Mouse (Mus musculus) forebrain, embryonic 14.5 days (tissue): Measurements from ENCODE around the gene Agpat3. TPM values are rescaled to one million over a fixed set of nuclear protein-coding genes. Genes with fewer than 3 reads are reported as not detected.

Experiments
- ATAC-seq: fragments of 200-750 bp; cut with Nextera tagmentation; 2 replicates; pipeline ENCODE4 v1.8.0; 2017; ENCODE audit warnings: mild to moderate bottlenecking, moderate library complexity
- DNase-seq: peaks from one replicate; pipeline ENCODE4 v3.0.0-alpha.2; 2015; ENCODE audit warnings: low spot score
- H3K27ac ChIP-seq: fragments of 300-500 bp; sonication (generic); 2 replicates; pipeline ENCODE4 v1.5.1; 2014; ENCODE audit warnings: low read depth, mild to moderate bottlenecking, control low read depth, low read length, moderate library complexity
- H3K27me3 ChIP-seq: fragments of 300-500 bp; sonication (generic); replicated peaks from 2 replicates; pipeline ENCODE4 v1.6.1; 2014; ENCODE audit warnings: low read length, control low read depth, mixed read lengths; ENCODE audit not compliant: control insufficient read depth, insufficient read depth
- H3K36me3 ChIP-seq: fragments of 300-500 bp; sonication (generic); 2 replicates; pipeline ENCODE4 v1.6.1; 2014; ENCODE audit warnings: low read length, control low read depth; ENCODE audit not compliant: control insufficient read depth, insufficient read depth
- H3K4me1 ChIP-seq: fragments of 300-500 bp; sonication (generic); 2 replicates; pipeline ENCODE4 v1.6.1; 2014; ENCODE audit warnings: antibody characterized with exemption, low read length, control low read depth; ENCODE audit not compliant: control insufficient read depth, insufficient read depth
- H3K4me2 ChIP-seq: fragments of 300-500 bp; sonication (generic); 2 replicates; pipeline ENCODE4 v1.6.1; 2014; ENCODE audit warnings: mild to moderate bottlenecking, control low read depth, low read length
- H3K4me3 ChIP-seq: fragments of 300-500 bp; sonication (generic); 2 replicates; pipeline ENCODE4 v1.5.1; 2014; ENCODE audit warnings: low read depth, low read length, control low read depth
- H3K9ac ChIP-seq: fragments of 300-500 bp; sonication (generic); 2 replicates; pipeline ENCODE4 v1.6.1; 2014; ENCODE audit warnings: mild to moderate bottlenecking, low read length, control low read depth, moderate library complexity
- H3K9me3 ChIP-seq: fragments of 300-500 bp; sonication (generic); replicated peaks from 2 replicates; pipeline ENCODE4 v1.6.1; 2016; ENCODE audit warnings: low read length, control low read depth, mixed read lengths; ENCODE audit not compliant: control insufficient read depth
- WGBS: fragments of 180-500 bp; shearing (Covaris S2); extraction: QIAGEN DNeasy Blood & Tissue Kit; methylation state at CpG from one replicate; pipeline ENCODE4 v1.1.7; 2014; 5-methylcytosine and 5-hydroxymethylcytosine counted together
- polyA plus RNA-seq: library from polyadenylated mRNA; unstranded; fragments of >200 nt; fragmentation: Nextera tagmentation; extraction: Ambion mirVana; gene quantifications from 2 replicates; pipeline ENCODE4 v1.2.1, GENCODE M21; 2014

Gene Agpat3
- 46.0 and 63.2 TPM in 2 replicates for polyA plus RNA-seq

GRCm38 (mm10) chr10:78351887-78352665 lies at the start of gene Agpat3:
Gene Agpat3, minus strand, starts transcription at chr10:78352489.
- peak within 1 kb of the TSS; percentile 98 for H3K9ac ChIP-seq
- WGBS: under 1% methylated on average over 91 of the region's 113 CpGs
- ATAC-seq: peak; percentile 82
- H3K4me1 ChIP-seq: peaks cover 14% of the 10 kb centered on the region
- H3K27me3 ChIP-seq: no peaks in the 10 kb centered on the region
- H3K4me2 ChIP-seq: peak within 1 kb of the TSS; percentile 82
- peak within 1 kb of the TSS; percentile 92 for H3K4me3 ChIP-seq
- DNase-seq: peak; percentile 60
- H3K36me3 ChIP-seq: 0 out of 2 replicates have a peak, but pooled peaks cover 2% of the 10 kb centered on the region
- H3K9me3 ChIP-seq: no peaks in the 10 kb centered on the region
- H3K27ac ChIP-seq: peak within 1 kb of the TSS; percentile 65

GRCm38 (mm10) chr10:78401127-78401526 lies 48.8 kb upstream of the Agpat3 start:
- Histone ChIP-seq H3K4me3 (no peak overlapping the region), H3K36me3 (peaks cover 74% of the 10 kb centered on the region), H3K4me2 (no peak overlapping the region), H3K27me3 (no peaks in the 10 kb centered on the region), H3K9me3 (no peaks in the 10 kb centered on the region), H3K27ac (no peak overlapping the region), H3K9ac (no peak overlapping the region), H3K4me1 (0 out of 2 replicates have a peak, but pooled peaks cover 4% of the 10 kb centered on the region)
- WGBS: 93% methylated on average over 2 of the region's 2 CpGs
- DNase-seq (no peak), ATAC-seq (no peak)

GRCm38 (mm10) chr10:78399090-78399657 lies 46.9 kb upstream of the Agpat3 start:
- Histone ChIP-seq H3K4me1 (0 out of 2 replicates have a peak, but pooled peaks cover 4% of the 10 kb centered on the region), H3K9me3 (no peaks in the 10 kb centered on the region), H3K36me3 (peaks cover 57% of the 10 kb centered on the region), H3K27me3 (no peaks in the 10 kb centered on the region), H3K4me2 (no peak overlapping the region), H3K4me3 (no peak overlapping the region), H3K27ac (no peak overlapping the region), H3K9ac (no peak overlapping the region)
- no peak for ATAC-seq
- WGBS: 47% methylated on average over 17 of the region's 17 CpGs
- peak; percentile 31 for DNase-seq

DNA sequence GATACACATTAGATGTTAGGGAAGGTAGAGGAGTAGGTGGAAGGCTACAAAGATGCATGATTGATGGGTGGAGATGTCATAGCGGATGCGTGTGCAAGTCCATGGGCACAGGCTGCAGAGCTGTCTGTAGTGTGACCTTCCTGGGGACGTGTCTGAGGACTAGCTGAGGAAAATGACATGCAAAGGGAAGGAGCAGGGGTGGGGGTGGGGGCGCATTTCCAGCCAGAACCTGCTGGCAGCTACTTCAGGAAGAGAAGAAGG lies 44.3 kb upstream of the Agpat3 start:
- H3K4me3 ChIP-seq: 0 out of 2 replicates have a peak overlapping the region, but pooled peaks have one; percentile 5
- peaks cover 10% of the 10 kb centered on the region; the same call in 1 of the 2 replicates for H3K27me3 ChIP-seq
- ATAC-seq (peak; percentile 49), DNase-seq (no peak)
- H3K36me3 ChIP-seq: peaks cover 30% of the 10 kb centered on the region
- H3K9me3 ChIP-seq: no peaks in the 10 kb centered on the region
- 0 out of 2 replicates have a peak, but pooled peaks cover 4% of the 10 kb centered on the region for H3K4me1 ChIP-seq
- no peak overlapping the region for H3K27ac ChIP-seq
- no peak overlapping the region for H3K9ac ChIP-seq
- H3K4me2 ChIP-seq: peak overlapping the region; percentile 38
- 48% methylated on average over 4 of the region's 4 CpGs for WGBS

DNA sequence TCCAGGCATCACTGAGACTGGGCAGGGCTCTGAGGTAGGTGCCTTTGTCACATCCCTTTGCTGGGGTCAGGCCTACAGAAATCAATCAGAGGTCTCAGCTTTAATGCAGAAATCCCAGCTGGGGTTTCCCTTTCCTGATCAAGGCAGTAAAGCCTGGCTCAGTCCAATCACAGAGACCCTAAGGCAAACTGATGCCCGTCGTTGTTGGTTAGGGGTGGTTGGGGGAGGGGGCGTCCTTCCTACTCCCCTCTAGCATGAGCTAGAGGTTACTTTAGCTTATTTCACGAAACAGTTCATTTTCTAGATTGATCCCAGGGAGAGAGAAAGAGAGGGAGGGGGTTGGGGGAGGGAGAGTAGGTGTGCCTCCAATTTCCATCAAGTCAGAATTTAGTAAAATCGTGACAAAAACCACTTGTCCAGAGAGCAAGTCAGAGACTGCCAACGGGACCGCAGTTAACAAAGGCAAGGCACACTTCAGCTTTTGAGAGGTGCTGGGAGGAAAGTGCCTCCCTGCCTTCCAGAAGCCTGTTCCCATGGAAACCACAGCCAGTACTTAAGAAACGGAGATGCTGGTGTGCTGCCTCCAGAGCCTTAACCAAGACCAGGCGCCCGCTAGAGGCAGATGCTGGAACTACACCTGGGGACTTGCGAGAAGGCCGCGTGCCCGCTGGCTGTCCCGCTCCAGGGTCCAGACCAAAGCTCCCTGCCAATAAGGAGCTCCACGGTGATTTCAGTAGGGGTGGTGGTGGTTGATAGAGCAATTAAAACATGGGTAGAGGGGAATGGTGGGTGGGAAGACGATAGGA lies 43.7 kb upstream of the Agpat3 start:
- H3K27me3 ChIP-seq: peaks cover 13% of the 10 kb centered on the region; the same call in 1 of the 2 replicates
- peak overlapping the region; percentile 22 for H3K27ac ChIP-seq
- 0 out of 2 replicates have a peak, but pooled peaks cover 4% of the 10 kb centered on the region for H3K4me1 ChIP-seq
- 3% methylated on average over 17 of the region's 17 CpGs for WGBS
- no peaks in the 10 kb centered on the region for H3K9me3 ChIP-seq
- DNase-seq (peak; percentile 99), ATAC-seq (peak; percentile 90)
- peak overlapping the region; percentile 38 for H3K4me2 ChIP-seq
- H3K9ac ChIP-seq: no peak overlapping the region
- 0 out of 2 replicates have a peak overlapping the region, but pooled peaks have one; percentile 5 for H3K4me3 ChIP-seq
- H3K36me3 ChIP-seq: peaks cover 25% of the 10 kb centered on the region

DNA sequence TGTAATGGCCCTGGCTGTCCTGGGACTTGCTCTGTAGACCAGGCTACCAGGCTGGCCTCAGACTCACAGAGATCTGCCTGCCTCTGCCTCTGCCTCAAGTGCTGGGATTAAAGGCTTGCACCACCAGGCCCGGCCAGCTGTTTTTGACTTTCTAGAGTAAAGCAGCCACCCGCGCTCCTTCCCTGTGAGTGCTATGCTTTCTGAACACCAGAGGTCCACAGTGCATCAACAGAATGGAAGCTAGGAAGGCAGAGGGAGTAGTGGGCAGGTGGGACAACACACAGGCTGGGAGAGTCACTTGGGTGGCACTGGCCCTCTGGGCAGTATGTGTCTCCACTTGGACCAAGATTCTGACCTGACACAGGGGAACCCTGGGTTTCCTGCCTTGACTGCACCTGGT lies 43.1 kb upstream of the Agpat3 start:
- Histone ChIP-seq H3K27me3 (peaks cover 18% of the 10 kb centered on the region), H3K4me1 (0 out of 2 replicates have a peak, but pooled peaks cover 4% of the 10 kb centered on the region), H3K4me3 (no peak overlapping the region), H3K4me2 (no peak overlapping the region), H3K36me3 (peaks cover 19% of the 10 kb centered on the region), H3K9ac (no peak overlapping the region), H3K9me3 (no peaks in the 10 kb centered on the region), H3K27ac (peak overlapping the region; percentile 22)
- no peak for ATAC-seq
- WGBS: 80% methylated on average over 3 of the region's 3 CpGs
- no peak for DNase-seq

DNA sequence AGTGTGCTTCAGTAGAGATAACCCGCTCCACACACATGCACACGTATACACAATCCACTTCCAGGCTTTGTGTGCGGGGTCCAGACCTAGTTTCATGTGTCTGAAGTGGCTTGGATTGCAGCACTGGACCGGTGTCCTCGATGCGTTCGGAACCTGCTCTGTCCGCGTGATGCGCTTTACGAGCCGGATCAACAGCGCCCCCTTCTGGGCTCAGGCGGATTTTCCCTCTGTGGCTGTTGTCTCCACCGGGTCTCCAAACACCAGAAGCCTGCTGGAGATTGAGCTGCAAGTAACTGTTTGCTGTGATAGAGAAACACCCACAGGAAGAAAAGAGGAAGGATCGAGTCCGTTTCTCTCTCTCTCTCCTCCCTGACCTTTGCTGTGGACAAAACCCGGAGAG lies 39.8 kb upstream of the Agpat3 start:
- H3K27ac ChIP-seq: no peak overlapping the region
- 3% methylated on average over 18 of the region's 18 CpGs for WGBS

DNA sequence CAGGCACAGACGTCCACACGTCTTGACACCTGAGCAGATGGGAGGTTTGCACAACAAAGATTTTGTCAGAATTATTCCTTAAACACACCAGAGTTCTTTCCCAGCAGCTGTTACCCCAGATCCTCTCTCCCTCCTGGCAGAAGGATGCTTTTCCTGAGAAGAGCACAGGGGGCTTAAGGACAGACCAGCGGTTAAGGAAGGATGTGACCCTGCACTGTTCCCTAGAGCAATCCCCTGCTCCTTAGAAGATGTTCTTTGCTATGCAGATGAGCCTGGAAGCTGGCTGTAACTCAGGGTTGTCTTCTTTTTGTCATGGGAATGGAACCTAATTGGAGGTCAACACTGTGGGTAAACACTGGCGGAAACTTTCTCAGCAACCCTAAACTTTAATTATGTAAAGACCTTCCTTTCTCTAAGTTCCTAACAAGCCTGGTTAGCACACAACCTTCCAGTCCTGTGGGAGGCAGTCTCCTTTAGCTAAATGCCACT lies 38.7 kb upstream of the Agpat3 start:
- no peak overlapping the region for H3K4me2 ChIP-seq
- DNase-seq: peak; percentile 20
- no peak overlapping the region for H3K27ac ChIP-seq
- H3K9ac ChIP-seq: no peak overlapping the region
- H3K27me3 ChIP-seq: peaks cover 18% of the 10 kb centered on the region
- no peak for ATAC-seq
- H3K9me3 ChIP-seq: no peaks in the 10 kb centered on the region
- no peak overlapping the region for H3K4me3 ChIP-seq
- 16% methylated on average over 4 of the region's 4 CpGs for WGBS
- no peaks in the 10 kb centered on the region for H3K36me3 ChIP-seq
- no peaks in the 10 kb centered on the region for H3K4me1 ChIP-seq

More for the DNA sequence above, 39.8 kb upstream of the Agpat3 start:
- peak; percentile 69 for DNase-seq
- no peak overlapping the region for H3K4me2 ChIP-seq
- H3K9me3 ChIP-seq: no peaks in the 10 kb centered on the region
- no peak overlapping the region for H3K4me3 ChIP-seq
- peak; percentile 18; the same call in 1 of the 2 replicates for ATAC-seq
- 0 out of 2 replicates have a peak, but pooled peaks cover 4% of the 10 kb centered on the region for H3K4me1 ChIP-seq
- peaks cover 18% of the 10 kb centered on the region for H3K27me3 ChIP-seq
- no peaks in the 10 kb centered on the region for H3K36me3 ChIP-seq
- no peak overlapping the region for H3K9ac ChIP-seq
